Mouse (Mus musculus) embryonic fibroblast, embryonic 13.5 days (primary cell): ENCODE measurements at regions not wholly inside any gene's neighbourhood (a gene's known extent, or its start where the extent isn't known, plus 50 kb on each side); places are given as distances from the start of the nearest gene placed in this dataset.

Experiments used
- CTCF ChIP-seq: IDR thresholded peaks from 2 replicates; pipeline ENCODE4 v1.5.1; 2011; ENCODE audit warnings: mild to moderate bottlenecking, control low read depth, low read length, moderate library complexity, borderline replicate concordance; ENCODE audit not compliant: insufficient read depth
- POLR2A ChIP-seq: IDR thresholded peaks from 2 replicates; pipeline ENCODE4 v1.6.1; 2011; ENCODE audit warnings: low read depth, mild to moderate bottlenecking, control low read depth, low read length, moderate library complexity

DNA sequence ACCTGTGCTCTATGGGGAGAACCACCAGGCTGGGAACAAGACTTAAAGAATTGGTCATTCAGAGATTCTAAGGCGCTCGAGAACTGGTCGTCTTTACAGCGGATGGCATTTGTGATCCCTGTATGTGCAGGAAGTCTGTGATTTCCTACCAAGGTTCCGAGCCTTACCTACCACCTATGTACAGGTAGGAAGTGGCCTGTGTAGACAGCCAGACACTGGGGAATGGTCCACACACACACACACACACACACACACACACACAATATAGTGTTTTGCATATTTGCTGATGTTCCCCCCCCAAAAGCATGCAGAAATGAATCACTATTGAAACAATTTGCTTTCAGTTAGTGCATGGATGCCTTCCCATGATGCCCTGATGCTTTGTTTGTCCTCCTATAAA is 307.1 kb upstream of the Hnrnpa3 start:
- no peak for TF ChIP-seq CTCF
- no peak for TF ChIP-seq POLR2A
